Mouse (Mus musculus) embryo, embryonic 11 days (tissue): Measurements from ENCODE around the gene Thsd7b.
"Not testable (repeated sequence)": the region's sequence is repeated elsewhere in the genome, so short reads cannot be mapped to it uniquely, and the experiment has no call there.

Experiments
- DNase-seq: peaks from one replicate; pipeline ENCODE4 v3.0.0-alpha.2; 2015

Gene Thsd7b

GRCm38 (mm10) chr1:129874355-129874754, 601.3 kb downstream of the Thsd7b start:
- DNase-seq, result no peak

GRCm38 (mm10) chr1:129887861-129888260, 614.8 kb downstream of the Thsd7b start:
- DNase-seq, result no peak

GRCm38 (mm10) chr1:129898121-129898520, 625.0 kb downstream of the Thsd7b start:
- no peak for DNase-seq

GRCm38 (mm10) chr1:129915484-129915883, 642.4 kb downstream of the Thsd7b start:
- DNase-seq, result peak; percentile 1

GRCm38 (mm10) chr1:129917568-129917967, 644.5 kb downstream of the Thsd7b start:
- DNase-seq, result no peak

GRCm38 (mm10) chr1:129919385-129919784, 646.3 kb downstream of the Thsd7b start:
- DNase-seq, result peak; percentile 37

GRCm38 (mm10) chr1:129931003-129931402, 657.9 kb downstream of the Thsd7b start:
- DNase-seq, result no peak

- no peak for DNase-seq
Observed at GRCm38 (mm10) chr1:129943116-129943515, 670.0 kb downstream of the Thsd7b start.

- DNase-seq, result no peak
Observed at GRCm38 (mm10) chr1:129947026-129947425, 673.9 kb downstream of the Thsd7b start.

GRCm38 (mm10) chr1:129955478-129955877, 682.4 kb downstream of the Thsd7b start:
- no peak for DNase-seq

- DNase-seq, result no peak
Observed at GRCm38 (mm10) chr1:129956625-129957024, 683.5 kb downstream of the Thsd7b start.

- not testable (repeated sequence) for DNase-seq
Observed at GRCm38 (mm10) chr1:129959352-129959751, 686.2 kb downstream of the Thsd7b start.

- no peak for DNase-seq
Observed at GRCm38 (mm10) chr1:129963166-129963565, 690.1 kb downstream of the Thsd7b start.

GRCm38 (mm10) chr1:129989247-129989646, 716.1 kb downstream of the Thsd7b start:
- DNase-seq, result not testable (repeated sequence)

- DNase-seq, result no peak
Observed at GRCm38 (mm10) chr1:129990821-129991220, 717.7 kb downstream of the Thsd7b start.

GRCm38 (mm10) chr1:130055012-130055411, 781.9 kb downstream of the Thsd7b start:
- DNase-seq, result no peak

- no peak for DNase-seq
Observed at GRCm38 (mm10) chr1:130062105-130062504, 789.0 kb downstream of the Thsd7b start.

GRCm38 (mm10) chr1:130066193-130066959, 793.3 kb downstream of the Thsd7b start:
- no peak for DNase-seq

- no peak for DNase-seq
Observed at GRCm38 (mm10) chr1:130083788-130084187, 810.7 kb downstream of the Thsd7b start.

- no peak for DNase-seq
Observed at GRCm38 (mm10) chr1:130085207-130085606, 812.1 kb downstream of the Thsd7b start.

- DNase-seq, result no peak
Observed at GRCm38 (mm10) chr1:130085910-130086309, 812.8 kb downstream of the Thsd7b start.

GRCm38 (mm10) chr1:130099227-130099626, 826.1 kb downstream of the Thsd7b start:
- no peak for DNase-seq

- no peak for DNase-seq
Observed at GRCm38 (mm10) chr1:130112580-130113314, 839.6 kb downstream of the Thsd7b start.

- no peak for DNase-seq
Observed at GRCm38 (mm10) chr1:130113549-130113948, 840.4 kb downstream of the Thsd7b start.
